9 mouse cellular contexts compared by ENCODE assay signal in the genomic region with DNA sequence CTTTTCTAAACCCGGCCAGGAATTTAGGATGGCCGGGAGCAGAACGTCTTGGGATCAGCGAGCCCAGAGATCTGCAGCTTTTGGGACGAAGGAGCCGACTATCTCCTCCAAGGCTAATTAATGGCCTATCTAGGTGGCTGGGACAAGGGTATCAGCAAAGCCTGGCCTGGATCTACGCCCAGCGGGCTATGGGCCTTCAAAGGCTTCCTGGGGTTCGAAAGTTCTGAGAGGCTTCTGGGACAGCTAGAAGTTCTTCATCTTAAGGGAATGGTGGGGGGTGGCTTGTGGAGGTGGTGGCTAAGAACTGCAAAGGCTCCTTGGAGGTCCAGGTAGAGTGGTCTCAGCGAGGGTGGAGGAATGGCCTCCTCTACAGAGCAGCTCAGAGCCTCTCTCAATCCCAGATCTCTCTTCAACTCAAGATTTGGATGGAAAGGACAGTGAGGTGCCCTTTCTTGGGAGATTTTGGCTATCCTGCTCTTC. TPM values are rescaled to one million over a fixed set of nuclear protein-coding genes. Genes with fewer than 3 reads are reported as not detected.
A peak's percentile ranks its signal among the peaks of the same experiment; 100 is the strongest.
DNase-seq lines count a peak whose midpoint lies in the region; ATAC-seq and TF ChIP-seq lines count a peak whose summit lies in the region.
"Had no signal": no experiment of that assay in that cellular context is flagged by ENCODE, and none has a peak within 500 bp of the region (broad histone marks: within the 10 kb centered on the region; RNA-seq: fewer than 3 reads in every experiment).

No protein-coding gene starts in this region.

- H3K4me2 ChIP-seq in forebrain, embryonic 12.5 days = peak overlapping the region; percentile 84
- H3K4me2 ChIP-seq in limb, embryonic 14.5 days (replicated peaks; ENCODE audit: low read depth, low read length, severe bottlenecking) = peak overlapping the region; percentile 94

- peak overlapping the region; percentile 50 for H3K4me3 ChIP-seq in forebrain, embryonic 12.5 days (replicated peaks)
- H3K4me3 ChIP-seq in limb, embryonic 14.5 days (replicated peaks; ENCODE audit: low read length) = peak overlapping the region; percentile 96

- peak overlapping the region; percentile 92 for H3K27ac ChIP-seq in forebrain, embryonic 12.5 days
- H3K27ac ChIP-seq in limb, embryonic 14.5 days (replicated peaks; ENCODE audit: low read depth, low read length) = peak overlapping the region; percentile 96

- WGBS in forebrain, embryonic 12.5 days = 1% methylated on average over 10 of the region's 10 CpGs
- 2% methylated on average over 10 of the region's 10 CpGs for WGBS in limb, embryonic 14.5 days

- peaks cover 43% of the 10 kb centered on the region for H3K4me1 ChIP-seq in forebrain, embryonic 12.5 days
- H3K4me1 ChIP-seq in limb, embryonic 14.5 days (ENCODE audit: control insufficient read depth, insufficient read depth, low read length) = peaks cover 22% of the 10 kb centered on the region

- ATAC-seq in forebrain, embryonic 12.5 days (ENCODE audit: low FRiP score) = 0 out of 2 replicates have a peak, but pooled peaks have one; percentile 12
- no peak for ATAC-seq in limb, embryonic 14.5 days (ENCODE audit: low FRiP score, low read depth)

- peak overlapping the region; percentile 52 for H3K9ac ChIP-seq in forebrain, embryonic 12.5 days
- peak overlapping the region; percentile 59 for H3K9ac ChIP-seq in limb, embryonic 14.5 days (ENCODE audit: low read depth, low read length, severe bottlenecking)

- DNase-seq in thymus, postnatal 4 days = peak; percentile 6
- DNase-seq in thymus, adult 18-20 months = no peak
- peak; percentile 66 for DNase-seq in heart, postnatal 4 days
- peak; percentile 68 for DNase-seq in limb, embryonic 14.5 days (ENCODE audit: low spot score)
- DNase-seq in neural tube, embryonic 10.5 days (ENCODE audit: extremely low spot score, low spot score) = peak; percentile 81
- DNase-seq in right cerebral cortex, adult 18-20 months = no peak
- DNase-seq in natural killer cell, adult 2 months (ENCODE audit: low spot score in 2 of 2) = no peak

- H3K9me3 ChIP-seq in forebrain, embryonic 12.5 days = no peaks in the 10 kb centered on the region
- H3K9me3 ChIP-seq in limb, embryonic 14.5 days (ENCODE audit: control insufficient read depth, low read length) = no peaks in the 10 kb centered on the region

- peaks cover 30% of the 10 kb centered on the region for H3K27me3 ChIP-seq in forebrain, embryonic 12.5 days
- H3K27me3 ChIP-seq in limb, embryonic 14.5 days (ENCODE audit: control insufficient read depth, insufficient read depth, low read length) = no peaks in the 10 kb centered on the region

- TF ChIP-seq POLR2A in limb, embryonic 14.5 days (IDR thresholded peaks at IDR 0.05; ENCODE audit: borderline replicate concordance, extremely low read depth, insufficient read depth, insufficient read length) = no peak

- no peaks in the 10 kb centered on the region for H3K36me3 ChIP-seq in forebrain, embryonic 12.5 days (replicated peaks)
- H3K36me3 ChIP-seq in limb, embryonic 14.5 days (ENCODE audit: control insufficient read depth, insufficient read depth, low read length) = peaks cover 29% of the 10 kb centered on the region

RNA-seq across cellular contexts. Expression of a gene that starts 1.1 kb away (rescaled TPM):
- 25.4 and 35.6 TPM in 2 replicates for polyA plus RNA-seq in forebrain, embryonic 12.5 days (2016; fragmentation: Nextera tagmentation; extraction: Ambion mirVana)
- total RNA-seq in heart, postnatal 4 days (2021) = 10 to 100 TPM; 12.7 to 13.3 TPM
- 171 and 233 TPM in 2 replicates for polyA plus RNA-seq in limb, embryonic 14.5 days (2012; rRNA removed)
- polyA plus RNA-seq in limb, embryonic 14.5 days (2014; fragmentation: Nextera tagmentation; extraction: Ambion mirVana) = 83.5 and 114 TPM in 2 replicates
- total RNA-seq: neutrophil, adult 5-6 weeks had no signal

RNA-seq across cellular contexts. Expression of a gene that starts 29.8 kb away (rescaled TPM):
- 23.9 and 26.9 TPM in 2 replicates for polyA plus RNA-seq in forebrain, embryonic 12.5 days (2016; fragmentation: Nextera tagmentation; extraction: Ambion mirVana)
- total RNA-seq in heart, postnatal 4 days (2021) = 10 to 100 TPM; 36.0 to 36.3 TPM
- polyA plus RNA-seq in limb, embryonic 14.5 days (2012; rRNA removed) = 41.0 and 49.5 TPM in 2 replicates
- 20.6 and 23.6 TPM in 2 replicates for polyA plus RNA-seq in limb, embryonic 14.5 days (2014; fragmentation: Nextera tagmentation; extraction: Ambion mirVana)

RNA-seq across cellular contexts. Expression of a gene that starts 35.4 kb away (rescaled TPM):
- polyA plus RNA-seq in forebrain, embryonic 12.5 days (2016; fragmentation: Nextera tagmentation; extraction: Ambion mirVana) = 5.1 and 5.9 TPM in 2 replicates
- total RNA-seq in heart, postnatal 4 days (2021) = 10 to 100 TPM; 10.6 to 14.0 TPM
- 35.9 and 41.4 TPM in 2 replicates for polyA plus RNA-seq in limb, embryonic 14.5 days (2012; rRNA removed)
- polyA plus RNA-seq in limb, embryonic 14.5 days (2014; fragmentation: Nextera tagmentation; extraction: Ambion mirVana) = 30.5 and 37.6 TPM in 2 replicates

RNA-seq across cellular contexts. Expression of a gene that starts 40.1 kb away (rescaled TPM):
- 5.5 and 6.0 TPM in 2 replicates for polyA plus RNA-seq in forebrain, embryonic 12.5 days (2016; fragmentation: Nextera tagmentation; extraction: Ambion mirVana)
- 10 to 100 TPM; 18.9 to 22.3 TPM for total RNA-seq in heart, postnatal 4 days (2021)
- polyA plus RNA-seq in limb, embryonic 14.5 days (2012; rRNA removed) = 32.4 and 35.0 TPM in 2 replicates
- polyA plus RNA-seq in limb, embryonic 14.5 days (2014; fragmentation: Nextera tagmentation; extraction: Ambion mirVana) = 16.8 and 17.8 TPM in 2 replicates
- total RNA-seq: neutrophil, adult 5-6 weeks had no signal

RNA-seq across cellular contexts. Expression of a gene that starts 58.3 kb away (rescaled TPM):
- 0.13 and 0.19 TPM in 2 replicates for polyA plus RNA-seq in forebrain, embryonic 12.5 days (2016; fragmentation: Nextera tagmentation; extraction: Ambion mirVana)
- under 1 TPM; 0.50 TPM for total RNA-seq in heart, postnatal 4 days (2021)
- polyA plus RNA-seq in limb, embryonic 14.5 days (2012; rRNA removed) = 1.1 and 1.2 TPM in 2 replicates
- polyA plus RNA-seq in limb, embryonic 14.5 days (2014; fragmentation: Nextera tagmentation; extraction: Ambion mirVana) = 0.33 and 0.78 TPM in 2 replicates

Comparison
In these comparisons a context has a peak if more than half of its experiments do, and no peak if none do; other contexts are left out.
1. DNase-seq: peak in thymus, postnatal 4 days (single experiment), heart, postnatal 4 days (single experiment), limb, embryonic 14.5 days (single experiment) and neural tube, embryonic 10.5 days (single experiment); none in thymus, adult 18-20 months (0 of 2), right cerebral cortex, adult 18-20 months (single experiment) and natural killer cell, adult 2 months (0 of 2).